Mouse (Mus musculus) E14TG2a.4 (cell line): Measurements from ENCODE around the gene Abtb2.

Source experiments
- H3K27me3 ChIP-seq: 2 replicates; pipeline ENCODE4 v1.6.1; 2014; ENCODE audit warnings: low read length, control low read depth; ENCODE audit not compliant: insufficient read depth
- H3K36me3 ChIP-seq: 2 replicates; pipeline ENCODE4 v1.6.1; 2014; ENCODE audit warnings: low read length, control low read depth; ENCODE audit not compliant: insufficient read depth
- H3K4me1 ChIP-seq: replicated peaks from 2 replicates; pipeline ENCODE4 v1.6.1; 2014; ENCODE audit warnings: low read depth, low read length, control low read depth
- H3K4me3 ChIP-seq: replicated peaks from 2 replicates; pipeline ENCODE4 v1.5.1; 2014; ENCODE audit warnings: mild to moderate bottlenecking, low read length
- H3K9me3 ChIP-seq: 2 replicates; pipeline ENCODE4 v1.6.1; 2014; ENCODE audit warnings: low read length, control low read depth
- CTCF ChIP-seq: conservative IDR thresholded peaks from 2 replicates; pipeline ENCODE4 v1.5.1; 2014; ENCODE audit warnings: low read length
- NANOG ChIP-seq: IDR thresholded peaks from 2 replicates; pipeline ENCODE4 v1.6.1; 2014; ENCODE audit warnings: borderline replicate concordance, low read length, mixed read lengths
- POU5F1 ChIP-seq: IDR thresholded peaks from 2 replicates; pipeline ENCODE4 v1.6.1; 2014; ENCODE audit warnings: low read length, borderline replicate concordance

Abtb2 gene

DNA sequence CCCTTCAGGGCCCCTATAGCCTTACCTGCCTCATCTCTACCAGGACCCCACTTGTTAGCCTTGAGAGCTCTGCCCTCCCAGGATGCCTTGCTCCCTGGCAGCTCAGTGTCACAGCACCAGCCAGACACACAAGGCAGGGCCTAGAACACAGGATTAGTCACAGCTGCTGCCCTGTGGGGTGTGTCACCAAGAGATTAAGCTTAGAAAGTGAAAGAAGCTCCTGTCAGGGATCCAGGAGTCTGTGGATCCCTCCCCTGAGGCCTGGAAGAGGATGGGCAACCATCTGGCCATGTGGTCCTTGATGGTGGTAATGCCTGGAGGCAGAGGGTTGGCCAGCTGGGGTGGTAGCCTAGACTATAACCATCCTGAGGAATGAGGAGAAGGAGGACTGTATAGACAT lies 121.0 kb downstream of the Abtb2 start:
- H3K9me3 ChIP-seq = no peaks in the 10 kb centered on the region
- peaks cover 18% of the 10 kb centered on the region for H3K4me1 ChIP-seq
- no peak overlapping the region for H3K4me3 ChIP-seq
- H3K27me3 ChIP-seq = no peaks in the 10 kb centered on the region
- TF ChIP-seq NANOG (no peak), POU5F1 (no peak), CTCF (no peak)
- no peaks in the 10 kb centered on the region for H3K36me3 ChIP-seq

DNA sequence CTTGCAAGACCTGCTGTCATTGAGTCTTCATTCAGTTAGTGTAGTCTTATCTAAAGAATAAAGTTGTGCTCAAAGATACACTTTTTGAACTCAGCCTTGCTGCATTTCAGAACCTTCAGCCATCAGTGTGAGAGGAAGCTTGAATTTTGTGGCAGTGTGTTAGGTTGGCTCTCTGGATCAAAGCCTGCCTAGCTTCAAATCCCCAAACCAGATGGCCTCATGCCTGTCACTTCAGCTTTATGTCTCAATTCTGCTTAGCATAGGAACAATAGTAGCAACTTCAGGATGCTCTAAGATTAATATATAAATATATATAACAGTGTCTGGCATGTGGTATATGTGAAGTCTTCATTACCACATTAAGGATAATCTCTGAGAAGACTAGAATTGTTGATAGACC lies 121.8 kb downstream of the Abtb2 start:
- H3K4me1 ChIP-seq = peaks cover 11% of the 10 kb centered on the region
- no peaks in the 10 kb centered on the region for H3K36me3 ChIP-seq
- TF ChIP-seq NANOG (no peak), CTCF (no peak), POU5F1 (no peak)
- H3K9me3 ChIP-seq = no peaks in the 10 kb centered on the region
- H3K4me3 ChIP-seq = no peak overlapping the region
- no peaks in the 10 kb centered on the region for H3K27me3 ChIP-seq

DNA sequence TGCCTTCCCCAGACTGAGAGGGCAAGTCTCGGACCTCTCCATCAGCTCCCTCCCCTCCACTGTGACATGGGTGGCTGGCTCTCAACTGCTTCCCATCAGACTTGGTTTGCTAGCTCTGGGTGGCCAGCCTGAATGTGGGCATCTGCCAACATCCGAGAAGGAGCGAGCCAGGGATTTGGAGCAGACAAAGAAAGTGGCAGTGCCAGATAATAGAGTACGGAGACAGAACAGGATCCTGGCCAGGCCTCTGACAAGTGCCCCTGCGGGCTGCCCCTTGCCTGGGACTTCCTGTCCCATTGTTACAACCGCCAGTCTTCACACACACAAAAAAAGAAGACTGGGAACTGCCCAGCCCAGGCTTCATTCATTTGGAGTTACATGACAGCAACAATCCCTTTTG lies 124.3 kb downstream of the Abtb2 start:
- H3K36me3 ChIP-seq = no peaks in the 10 kb centered on the region
- TF ChIP-seq CTCF = no peak
- no peak for TF ChIP-seq NANOG
- no peak for TF ChIP-seq POU5F1
- no peak overlapping the region for H3K4me3 ChIP-seq
- no peaks in the 10 kb centered on the region for H3K9me3 ChIP-seq
- H3K4me1 ChIP-seq = peaks cover 1% of the 10 kb centered on the region; the same call in 1 of the 2 replicates
- no peaks in the 10 kb centered on the region for H3K27me3 ChIP-seq

DNA sequence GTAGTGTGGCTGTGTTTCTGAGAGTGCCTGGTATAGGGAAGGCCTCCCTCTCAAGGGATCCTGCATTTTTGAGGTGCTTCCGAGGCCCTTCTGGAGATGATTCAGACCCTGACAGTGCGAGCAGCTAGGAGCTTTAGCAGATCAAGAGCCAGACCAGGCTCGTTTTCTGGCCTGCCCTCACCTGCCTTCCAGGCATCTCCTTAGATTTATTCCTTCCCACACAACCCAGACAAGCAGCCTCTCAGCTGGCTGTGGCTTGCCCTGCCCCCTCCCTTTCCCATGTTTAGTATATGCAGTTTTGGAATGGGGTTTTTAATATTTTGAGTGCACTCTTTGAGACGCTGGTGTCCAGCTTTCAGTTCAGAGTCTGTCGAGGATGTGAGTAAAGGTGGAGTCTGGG lies 124.7 kb downstream of the Abtb2 start:
- Histone ChIP-seq H3K36me3 (no peaks in the 10 kb centered on the region), H3K9me3 (no peaks in the 10 kb centered on the region), H3K4me1 (no peaks in the 10 kb centered on the region), H3K27me3 (no peaks in the 10 kb centered on the region), H3K4me3 (no peak overlapping the region)
- TF ChIP-seq POU5F1 = no peak
- TF ChIP-seq CTCF = no peak
- no peak for TF ChIP-seq NANOG

DNA sequence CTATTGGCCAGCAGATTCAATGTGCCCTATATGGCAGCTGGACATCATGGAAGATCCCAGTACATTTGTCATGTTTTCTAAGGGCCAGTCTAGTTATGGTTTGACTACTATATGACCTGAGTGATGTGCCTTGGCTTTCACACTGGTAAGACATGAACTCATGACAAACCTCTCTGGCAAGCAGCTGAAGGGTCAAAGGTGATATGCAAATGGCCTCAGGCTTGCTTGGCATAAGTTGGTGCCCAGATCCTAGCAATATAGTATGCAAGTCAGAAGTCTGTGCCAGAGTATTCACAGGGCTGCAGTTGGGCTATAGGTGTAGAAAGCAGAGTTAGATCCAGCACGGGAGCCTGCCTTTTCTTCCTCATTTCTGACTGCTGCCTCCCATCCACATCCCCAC lies 125.2 kb downstream of the Abtb2 start:
- no peaks in the 10 kb centered on the region for H3K27me3 ChIP-seq
- H3K4me3 ChIP-seq = no peak overlapping the region
- H3K36me3 ChIP-seq = no peaks in the 10 kb centered on the region
- H3K9me3 ChIP-seq = no peaks in the 10 kb centered on the region
- TF ChIP-seq CTCF (no peak), POU5F1 (no peak), NANOG (no peak)
- no peaks in the 10 kb centered on the region for H3K4me1 ChIP-seq

DNA sequence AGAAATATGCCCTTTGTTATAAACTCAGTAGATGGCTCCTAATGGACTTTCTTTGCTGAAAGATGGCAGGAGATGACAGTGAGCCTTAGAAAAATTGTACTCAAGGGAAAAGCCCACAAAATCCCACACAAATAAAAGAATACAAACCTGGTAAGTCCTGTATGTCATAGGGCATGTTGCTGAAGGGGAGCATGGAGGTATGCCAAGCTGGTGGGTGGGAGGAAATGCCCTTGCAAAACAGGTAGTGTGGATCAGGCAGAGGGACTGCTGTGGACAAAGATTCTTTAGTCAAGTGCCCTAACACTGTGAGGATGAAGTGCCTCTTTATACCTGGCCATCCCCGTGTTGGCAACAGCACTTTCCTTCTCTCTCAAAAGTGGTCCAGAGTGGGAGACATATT lies 126.7 kb downstream of the Abtb2 start:
- H3K36me3 ChIP-seq = no peaks in the 10 kb centered on the region
- no peaks in the 10 kb centered on the region for H3K4me1 ChIP-seq
- no peak for TF ChIP-seq NANOG
- TF ChIP-seq CTCF = no peak
- no peak for TF ChIP-seq POU5F1
- no peaks in the 10 kb centered on the region for H3K9me3 ChIP-seq
- no peak overlapping the region for H3K4me3 ChIP-seq
- no peaks in the 10 kb centered on the region for H3K27me3 ChIP-seq

DNA sequence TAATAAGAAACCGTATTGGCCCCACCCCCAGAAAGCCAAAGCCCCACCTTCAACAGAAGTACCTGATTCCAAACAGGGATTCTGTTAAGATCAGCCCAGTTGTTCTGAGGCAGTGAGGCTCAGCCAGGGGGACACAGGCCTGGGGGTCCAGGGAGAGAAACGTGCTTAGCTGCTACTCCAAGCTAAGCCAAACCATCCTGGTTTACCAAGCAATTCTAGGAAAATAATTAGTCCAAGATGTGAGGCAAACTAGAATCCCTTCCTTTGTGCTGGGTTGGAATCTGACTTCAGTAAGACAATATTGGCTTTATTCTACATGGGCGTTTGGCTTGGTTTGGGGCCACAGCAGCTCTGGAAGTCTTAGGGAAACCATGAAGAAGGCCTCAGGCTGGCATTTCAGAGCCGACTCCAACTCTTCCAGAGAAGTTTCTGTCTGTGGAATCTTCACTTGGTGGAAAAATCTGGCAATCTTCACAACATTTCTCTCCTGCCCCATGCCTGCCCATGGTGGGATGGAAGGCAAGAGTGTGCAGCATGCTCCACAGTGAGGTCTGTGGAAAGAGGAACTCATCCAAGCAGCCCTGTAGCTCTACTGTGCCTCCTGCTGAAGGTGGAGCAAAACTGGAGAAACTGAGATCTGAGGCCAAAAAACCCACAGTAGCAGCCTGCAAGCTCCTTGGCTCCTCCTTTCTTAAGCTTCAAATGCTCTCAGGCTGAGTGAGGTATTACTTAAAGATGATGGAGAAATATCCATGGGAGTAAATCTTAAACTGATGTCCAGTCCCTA lies 128.9 kb downstream of the Abtb2 start:
- Histone ChIP-seq H3K4me3 (no peak overlapping the region), H3K27me3 (no peaks in the 10 kb centered on the region), H3K9me3 (no peaks in the 10 kb centered on the region), H3K4me1 (no peaks in the 10 kb centered on the region), H3K36me3 (no peaks in the 10 kb centered on the region)
- no peak for TF ChIP-seq NANOG
- TF ChIP-seq POU5F1 = no peak
- TF ChIP-seq CTCF = no peak

DNA sequence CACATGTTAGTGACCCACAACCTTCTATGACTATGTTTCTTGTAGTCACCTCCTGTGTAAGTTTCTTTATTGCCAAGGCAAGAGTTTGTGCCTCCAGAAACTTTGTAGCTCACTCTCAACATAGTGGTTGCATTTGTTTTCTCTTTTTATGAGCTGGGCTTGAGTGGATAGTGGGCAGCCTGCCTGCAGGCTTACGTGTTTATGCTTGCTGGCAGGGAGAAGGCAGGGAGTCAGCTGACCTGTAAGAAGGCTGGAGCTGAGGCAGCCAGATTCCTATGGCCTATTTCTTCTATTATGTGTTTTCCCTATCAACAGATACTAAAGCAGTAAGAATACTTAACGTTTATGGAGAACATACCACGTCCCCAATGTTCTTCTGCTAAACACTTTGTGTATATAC lies 130.1 kb downstream of the Abtb2 start:
- Histone ChIP-seq H3K4me3 (no peak overlapping the region), H3K36me3 (no peaks in the 10 kb centered on the region), H3K4me1 (no peaks in the 10 kb centered on the region), H3K9me3 (no peaks in the 10 kb centered on the region), H3K27me3 (no peaks in the 10 kb centered on the region)
- no peak for TF ChIP-seq NANOG
- no peak for TF ChIP-seq POU5F1
- TF ChIP-seq CTCF = no peak

DNA sequence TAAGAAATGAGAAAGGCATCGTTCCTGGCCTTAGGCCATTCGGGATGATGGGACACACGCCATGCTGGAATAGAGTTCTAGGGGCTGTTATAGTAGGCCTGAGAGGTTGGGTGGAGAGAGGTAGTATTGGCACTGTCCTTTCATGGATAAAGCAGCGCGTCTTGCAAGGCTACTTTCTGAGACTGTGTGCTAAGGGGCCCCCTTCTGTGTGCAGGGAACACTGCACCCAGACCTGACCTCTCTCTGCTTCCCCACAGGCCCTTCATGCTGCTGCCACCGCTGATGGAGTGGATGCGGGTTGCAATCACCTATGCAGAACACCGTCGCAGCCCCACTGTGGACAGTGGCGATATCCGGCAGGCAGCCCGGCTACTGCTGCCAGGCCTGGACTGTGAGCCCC lies 134.4 kb downstream of the Abtb2 start:
- H3K4me3 ChIP-seq = no peak overlapping the region
- H3K4me1 ChIP-seq = no peaks in the 10 kb centered on the region
- H3K27me3 ChIP-seq = no peaks in the 10 kb centered on the region
- TF ChIP-seq CTCF = no peak
- no peak for TF ChIP-seq NANOG
- H3K36me3 ChIP-seq = no peaks in the 10 kb centered on the region
- H3K9me3 ChIP-seq = peaks cover 3% of the 10 kb centered on the region; the same call in 1 of the 2 replicates
